Mouse (Mus musculus): ENCODE results near the gene Srf. TPM values are rescaled to one million over a fixed set of nuclear protein-coding genes. Genes with fewer than 3 reads are reported as not detected.

Gene Srf
- polyA plus RNA-seq, 1 experiment from 2014 or later: 9.5 TPM

GRCm38 (mm10) chr17:46546995-46547394 lies 9.0 kb downstream of the Srf start:
- H3K4me2 ChIP-seq: peak overlapping the region; percentile 93
- 11% methylated on average over 8 of the region's 8 CpGs for WGBS
- H3K27ac ChIP-seq: peak overlapping the region; percentile 51; the same call in 1 of the 2 replicates
- H3K4me3 ChIP-seq (replicated peaks): no peak overlapping the region
- ATAC-seq (replicated peaks; ENCODE audit: low FRiP score): no peak
- no peaks in the 10 kb centered on the region for H3K27me3 ChIP-seq
- H3K36me3 ChIP-seq: peaks cover 40% of the 10 kb centered on the region
- H3K9ac ChIP-seq: 0 out of 2 replicates have a peak overlapping the region, but pooled peaks have one; percentile 4
- no peaks in the 10 kb centered on the region for H3K9me3 ChIP-seq (replicated peaks)
- peaks cover 34% of the 10 kb centered on the region for H3K4me1 ChIP-seq

GRCm38 (mm10) chr17:46546591-46546990 lies 9.4 kb downstream of the Srf start:
- H3K27ac ChIP-seq: peak overlapping the region; percentile 51; the same call in 1 of the 2 replicates
- H3K9ac ChIP-seq: peak overlapping the region; percentile 65
- 11% methylated on average over 7 of the region's 7 CpGs for WGBS
- peak overlapping the region; percentile 66 for H3K4me3 ChIP-seq (replicated peaks)
- no peaks in the 10 kb centered on the region for H3K27me3 ChIP-seq
- H3K36me3 ChIP-seq: peaks cover 37% of the 10 kb centered on the region
- peak overlapping the region; percentile 93 for H3K4me2 ChIP-seq
- H3K9me3 ChIP-seq (replicated peaks): no peaks in the 10 kb centered on the region
- no peak for ATAC-seq (replicated peaks; ENCODE audit: low FRiP score)
- peaks cover 34% of the 10 kb centered on the region for H3K4me1 ChIP-seq

GRCm38 (mm10) chr17:46545813-46546564 lies 10.0 kb downstream of the Srf start, which contains the start of gene Cul9:
Gene Cul9, minus strand, starts transcription at chr17:46546388.
- peaks cover 34% of the 10 kb centered on the region for H3K4me1 ChIP-seq
- WGBS: 2% methylated on average over 47 of the region's 49 CpGs
- H3K4me3 ChIP-seq (replicated peaks): peak within 1 kb of the TSS; percentile 66
- H3K4me2 ChIP-seq: peak within 1 kb of the TSS; percentile 93
- no peaks in the 10 kb centered on the region for H3K9me3 ChIP-seq (replicated peaks)
- H3K27ac ChIP-seq: peak within 1 kb of the TSS; percentile 51; the same call in 1 of the 2 replicates
- ATAC-seq (replicated peaks; ENCODE audit: low FRiP score): peak; percentile 63
- peak within 1 kb of the TSS; percentile 65 for H3K9ac ChIP-seq
- H3K36me3 ChIP-seq: peaks cover 37% of the 10 kb centered on the region
- H3K27me3 ChIP-seq: no peaks in the 10 kb centered on the region

GRCm38 (mm10) chr17:46543661-46544060 lies 12.3 kb downstream of the Srf start:
- Histone ChIP-seq H3K4me3 (replicated peaks) (no peak overlapping the region), H3K4me1 (peaks cover 30% of the 10 kb centered on the region), H3K27ac (no peak overlapping the region), H3K9me3 (replicated peaks) (no peaks in the 10 kb centered on the region), H3K9ac (no peak overlapping the region), H3K36me3 (peaks cover 19% of the 10 kb centered on the region), H3K4me2 (no peak overlapping the region), H3K27me3 (no peaks in the 10 kb centered on the region)
- WGBS: 89% methylated on average over 12 of the region's 12 CpGs
- ATAC-seq (replicated peaks; ENCODE audit: low FRiP score): no peak

- H3K27ac ChIP-seq: no peak overlapping the region
- H3K9me3 ChIP-seq (replicated peaks): no peaks in the 10 kb centered on the region
- no peak overlapping the region for H3K9ac ChIP-seq
- peaks cover 9% of the 10 kb centered on the region for H3K27me3 ChIP-seq
- no peak overlapping the region for H3K4me2 ChIP-seq
- peak; percentile 50; the same call in 1 of the 2 replicates for ATAC-seq (replicated peaks; ENCODE audit: low FRiP score)
- 0 out of 2 replicates have a peak, but pooled peaks cover 4% of the 10 kb centered on the region for H3K36me3 ChIP-seq
- no peak overlapping the region for H3K4me3 ChIP-seq (replicated peaks)
- 38% methylated on average over 12 of the region's 12 CpGs for WGBS
- H3K4me1 ChIP-seq: 0 out of 2 replicates have a peak, but pooled peaks cover 2% of the 10 kb centered on the region
Measured at GRCm38 (mm10) chr17:46525579-46526307, 30.2 kb downstream of the Srf start.

- Histone ChIP-seq H3K4me1 (0 out of 2 replicates have a peak, but pooled peaks cover 7% of the 10 kb centered on the region), H3K27ac (no peak overlapping the region), H3K9ac (no peak overlapping the region), H3K36me3 (0 out of 2 replicates have a peak, but pooled peaks cover 4% of the 10 kb centered on the region), H3K4me2 (no peak overlapping the region), H3K4me3 (replicated peaks) (no peak overlapping the region), H3K27me3 (peaks cover 9% of the 10 kb centered on the region), H3K9me3 (replicated peaks) (no peaks in the 10 kb centered on the region)
- no peak for ATAC-seq (replicated peaks; ENCODE audit: low FRiP score)
- 84% methylated on average over 10 of the region's 10 CpGs for WGBS
Measured at GRCm38 (mm10) chr17:46525065-46525464, 30.9 kb downstream of the Srf start.

GRCm38 (mm10) chr17:46521963-46522668 lies 33.9 kb downstream of the Srf start:
- no peak overlapping the region for H3K4me2 ChIP-seq
- no peak overlapping the region for H3K27ac ChIP-seq
- peaks cover 12% of the 10 kb centered on the region for H3K27me3 ChIP-seq
- H3K4me3 ChIP-seq (replicated peaks): no peak overlapping the region
- H3K36me3 ChIP-seq: no peaks in the 10 kb centered on the region
- no peak for ATAC-seq (replicated peaks; ENCODE audit: low FRiP score)
- H3K9me3 ChIP-seq (replicated peaks): no peaks in the 10 kb centered on the region
- H3K9ac ChIP-seq: no peak overlapping the region
- 0 out of 2 replicates have a peak, but pooled peaks cover 7% of the 10 kb centered on the region for H3K4me1 ChIP-seq
- 46% methylated on average over 24 of the region's 24 CpGs for WGBS

GRCm38 (mm10) chr17:46521174-46521573 lies 34.8 kb downstream of the Srf start:
- H3K27me3 ChIP-seq: peaks cover 12% of the 10 kb centered on the region
- no peak overlapping the region for H3K4me3 ChIP-seq (replicated peaks)
- no peak for ATAC-seq (replicated peaks; ENCODE audit: low FRiP score)
- 0 out of 2 replicates have a peak, but pooled peaks cover 7% of the 10 kb centered on the region for H3K4me1 ChIP-seq
- 72% methylated on average over 9 of the region's 9 CpGs for WGBS
- H3K9me3 ChIP-seq (replicated peaks): no peaks in the 10 kb centered on the region
- H3K4me2 ChIP-seq: peak overlapping the region; percentile 40; the same call in 1 of the 2 replicates
- no peak overlapping the region for H3K27ac ChIP-seq
- H3K36me3 ChIP-seq: no peaks in the 10 kb centered on the region
- H3K9ac ChIP-seq: no peak overlapping the region

GRCm38 (mm10) chr17:46520385-46520979 lies 35.5 kb downstream of the Srf start:
- no peak overlapping the region for H3K27ac ChIP-seq
- peaks cover 12% of the 10 kb centered on the region for H3K27me3 ChIP-seq
- no peaks in the 10 kb centered on the region for H3K9me3 ChIP-seq (replicated peaks)
- WGBS: 51% methylated on average over 25 of the region's 25 CpGs
- no peaks in the 10 kb centered on the region for H3K36me3 ChIP-seq
- 0 out of 2 replicates have a peak, but pooled peaks cover 7% of the 10 kb centered on the region for H3K4me1 ChIP-seq
- peak overlapping the region; percentile 40 for H3K4me2 ChIP-seq
- peak overlapping the region; percentile 4; the same call in 1 of the 2 replicates for H3K4me3 ChIP-seq (replicated peaks)
- no peak overlapping the region for H3K9ac ChIP-seq
- no peak; the same call in 1 of the 2 replicates for ATAC-seq (replicated peaks; ENCODE audit: low FRiP score)

GRCm38 (mm10) chr17:46519971-46520370 lies 36.0 kb downstream of the Srf start:
- Histone ChIP-seq H3K27ac (no peak overlapping the region), H3K27me3 (peaks cover 12% of the 10 kb centered on the region), H3K9me3 (replicated peaks) (no peaks in the 10 kb centered on the region), H3K4me2 (peak overlapping the region; percentile 40), H3K36me3 (no peaks in the 10 kb centered on the region), H3K9ac (no peak overlapping the region), H3K4me1 (0 out of 2 replicates have a peak, but pooled peaks cover 7% of the 10 kb centered on the region), H3K4me3 (replicated peaks) (no peak overlapping the region)
- WGBS: 60% methylated on average over 10 of the region's 10 CpGs
- no peak for ATAC-seq (replicated peaks; ENCODE audit: low FRiP score)

GRCm38 (mm10) chr17:46513329-46513728 lies 42.6 kb downstream of the Srf start:
- no peaks in the 10 kb centered on the region for H3K27me3 ChIP-seq
- no peaks in the 10 kb centered on the region for H3K36me3 ChIP-seq
- H3K9me3 ChIP-seq (replicated peaks): no peaks in the 10 kb centered on the region
- no peak overlapping the region for H3K4me3 ChIP-seq (replicated peaks)
- 72% methylated on average over 2 of the region's 2 CpGs for WGBS
- no peaks in the 10 kb centered on the region for H3K4me1 ChIP-seq
- ATAC-seq (replicated peaks; ENCODE audit: low FRiP score): no peak
- H3K9ac ChIP-seq: no peak overlapping the region
- H3K27ac ChIP-seq: no peak overlapping the region
- H3K4me2 ChIP-seq: no peak overlapping the region

Data from kidney, embryonic 15.5 days (tissue).